Mouse (Mus musculus): ENCODE data around the gene Asb6.

Asb6 gene

GRCm38 (mm10) chr2:30795271-30795888 lies 34.8 kb downstream of the Asb6 start:
- DNase-seq: no peak

GRCm38 (mm10) chr2:30794179-30795108 lies 35.7 kb downstream of the Asb6 start:
- peak; percentile 96 for DNase-seq

GRCm38 (mm10) chr2:30792061-30792460 lies 38.1 kb downstream of the Asb6 start:
- DNase-seq: no peak

- DNase-seq: no peak
Observed at GRCm38 (mm10) chr2:30787466-30787865, 42.7 kb downstream of the Asb6 start.

- DNase-seq: no peak
Observed at GRCm38 (mm10) chr2:30784078-30784994, 45.8 kb downstream of the Asb6 start.

- DNase-seq: peak; percentile 73
Observed at GRCm38 (mm10) chr2:30783346-30783745, 46.8 kb downstream of the Asb6 start.

GRCm38 (mm10) chr2:30782312-30783290 lies 47.5 kb downstream of the Asb6 start:
- DNase-seq: no peak

- no peak for DNase-seq
Observed at GRCm38 (mm10) chr2:30779241-30779640, 50.9 kb downstream of the Asb6 start.

GRCm38 (mm10) chr2:30778235-30778634 lies 51.9 kb downstream of the Asb6 start:
- no peak for DNase-seq

GRCm38 (mm10) chr2:30777266-30777665 lies 52.9 kb downstream of the Asb6 start:
- DNase-seq: no peak

GRCm38 (mm10) chr2:30775955-30776354 lies 54.2 kb downstream of the Asb6 start:
- no peak for DNase-seq

- DNase-seq: no peak
Observed at GRCm38 (mm10) chr2:30773313-30774005, 56.7 kb downstream of the Asb6 start.
